Mouse (Mus musculus): ENCODE measurements around the gene Bmp2k. TPM values are rescaled to one million over a fixed set of nuclear protein-coding genes. Genes with fewer than 3 reads are reported as not detected.

Bmp2k gene
- total RNA-seq, 2 experiments from 2014 or later, result 270 to 286 TPM

GRCm38 (mm10) chr5:97129589-97129988 lies 132.1 kb downstream of the Bmp2k start:
- no peak for ATAC-seq (replicated peaks; ENCODE audit: low FRiP score, poor library complexity, severe bottlenecking)

GRCm38 (mm10) chr5:97135331-97135730 lies 137.8 kb downstream of the Bmp2k start:
- no peak for ATAC-seq (replicated peaks; ENCODE audit: low FRiP score, poor library complexity, severe bottlenecking)

Other genes starting within 250 kb of the Bmp2k start
- gene Anxa3, start 204.3 kb upstream of the Bmp2k start, total RNA-seq (2015; ENCODE audit: low replicate concordance), result 103 and 132 TPM in 2 replicates
- 56.5 and 76.3 TPM in 2 replicates for gene Anxa3, start 204.3 kb upstream of the Bmp2k start, total RNA-seq (2017; ENCODE audit: low replicate concordance)
- gene Paqr3, start 113.9 kb downstream of the Bmp2k start, total RNA-seq (2015; ENCODE audit: low replicate concordance), result 3.7 and 5.0 TPM in 2 replicates
- gene Paqr3, start 113.9 kb downstream of the Bmp2k start, total RNA-seq (2017; ENCODE audit: low replicate concordance), result 3.6 and 5.6 TPM in 2 replicates